10 mouse cellular contexts compared by ENCODE assay signal in genomic region chr6:36858258-36859041, GRCm38 (mm10). TPM values are rescaled to one million over a fixed set of nuclear protein-coding genes. Genes with fewer than 3 reads are reported as not detected.
DNase-seq lines count a peak whose midpoint lies in the region; ATAC-seq and TF ChIP-seq lines count a peak whose summit lies in the region.
"Had no signal": no experiment of that assay in that cellular context is flagged by ENCODE, and none has a peak within 500 bp of the region (broad histone marks: within the 10 kb centered on the region; RNA-seq: fewer than 3 reads in every experiment).

No protein-coding gene starts in this region.

- no peaks in the 10 kb centered on the region for H3K9me3 ChIP-seq in forebrain, embryonic 13.5 days (replicated peaks)
- no peaks in the 10 kb centered on the region for H3K9me3 ChIP-seq in liver, postnatal 0 days (ENCODE audit: low read length)

- 78% methylated on average over 3 of the region's 3 CpGs for WGBS in cerebellum, adult 2 months
- WGBS in forebrain, embryonic 13.5 days: 29% methylated on average over 3 of the region's 3 CpGs
- WGBS in liver, postnatal 0 days (ENCODE audit: insufficient replicate concordance): 62% methylated on average over 3 of the region's 3 CpGs

- TF ChIP-seq POLR2A in cerebellum, adult 2 months (IDR thresholded peaks at IDR 0.05; ENCODE audit: borderline replicate concordance, insufficient read depth, low read length): no peak

- peak; percentile 70; the same call in 1 of the 2 replicates for ATAC-seq in forebrain, embryonic 13.5 days
- no peak for ATAC-seq in liver, postnatal 0 days

- H3K4me1 ChIP-seq in cerebellum, adult 2 months (ENCODE audit: control insufficient read depth, insufficient read depth, low read length): peaks cover 4% of the 10 kb centered on the region; the same call in 1 of the 2 replicates
- H3K4me1 ChIP-seq in forebrain, embryonic 13.5 days: peaks cover 17% of the 10 kb centered on the region
- no peaks in the 10 kb centered on the region for H3K4me1 ChIP-seq in liver, postnatal 0 days (ENCODE audit: insufficient read depth)

- H3K9ac ChIP-seq in forebrain, embryonic 13.5 days: no peak overlapping the region
- no peak overlapping the region for H3K9ac ChIP-seq in liver, postnatal 0 days (replicated peaks)

- 0 out of 2 replicates have a peak overlapping the region, but pooled peaks have one; percentile 35 for H3K27ac ChIP-seq in cerebellum, adult 2 months (ENCODE audit: insufficient read depth, low read length)
- peak overlapping the region; percentile 75 for H3K27ac ChIP-seq in forebrain, embryonic 13.5 days
- H3K27ac ChIP-seq in liver, postnatal 0 days (ENCODE audit: low read depth): no peak overlapping the region

- no peak overlapping the region for H3K4me2 ChIP-seq in forebrain, embryonic 13.5 days
- H3K4me2 ChIP-seq in liver, postnatal 0 days (ENCODE audit: low read depth, low read length): no peak overlapping the region

- DNase-seq in cerebellum, adult 2 months: no peak
- no peak for DNase-seq in cerebellum, adult 8-10 months
- DNase-seq in ZHBTc4 (ENCODE audit: low read depth, low spot score): peak; percentile 84
- peak; percentile 49 for DNase-seq in mesoderm, embryonic 11.5 days (ENCODE audit: low read depth, low spot score)
- no peak for DNase-seq in liver, postnatal 0 days
- DNase-seq in frontal cortex, postnatal 36 days (ENCODE audit: low spot score in 2 of 2): no peak
- no peak for DNase-seq in gastrocnemius, postnatal 36 days
- DNase-seq: cerebellum, adult 11 months; lung, postnatal 4 days had no signal

- H3K4me3 ChIP-seq in cerebellum, adult 2 months (replicated peaks; ENCODE audit: insufficient read depth, low read depth, low read length): no peak overlapping the region
- H3K4me3 ChIP-seq in forebrain, embryonic 13.5 days: no peak overlapping the region
- no peak overlapping the region for H3K4me3 ChIP-seq in liver, postnatal 0 days (ENCODE audit: low read depth, low read length)

- no peak for TF ChIP-seq CTCF in cerebellum, adult 2 months (IDR thresholded peaks at IDR 0.05; ENCODE audit: borderline replicate concordance, insufficient read depth, low read depth, low read length)
- no peak for TF ChIP-seq CTCF in liver, postnatal 0 days (IDR thresholded peaks at IDR 0.05; ENCODE audit: low read depth)

- no peaks in the 10 kb centered on the region for H3K27me3 ChIP-seq in cerebellum, adult 2 months (ENCODE audit: control insufficient read depth, insufficient read depth, low read length)
- H3K27me3 ChIP-seq in forebrain, embryonic 13.5 days: no peaks in the 10 kb centered on the region
- no peaks in the 10 kb centered on the region for H3K27me3 ChIP-seq in liver, postnatal 0 days (ENCODE audit: insufficient read depth, low read length)

- no peaks in the 10 kb centered on the region for H3K36me3 ChIP-seq in forebrain, embryonic 13.5 days (ENCODE audit: poor library complexity, severe bottlenecking)
- H3K36me3 ChIP-seq in liver, postnatal 0 days (replicated peaks; ENCODE audit: insufficient read depth, low read length): no peaks in the 10 kb centered on the region

- no peak for TF ChIP-seq EP300 in liver, postnatal 0 days (IDR thresholded peaks at IDR 0.05; ENCODE audit: low read depth)

- intact Hi-C loops in gastrocnemius, postnatal 36 days (cut with DNase I): no loop called here

RNA-seq across cellular contexts. Expression of gene Ptn, which starts 48.4 kb away (rescaled TPM):
- polyA plus RNA-seq in cerebellum, adult 2 months (2012; rRNA removed): 195 and 216 TPM in 2 replicates
- 421 and 545 TPM in 2 replicates for polyA plus RNA-seq in forebrain, embryonic 13.5 days (2015; fragmentation: Nextera tagmentation; extraction: Ambion mirVana)
- polyA plus RNA-seq in liver, postnatal 0 days (2015; fragmentation: Nextera tagmentation; extraction: Ambion mirVana): 3.6 and 4.2 TPM in 2 replicates
- 1 to 10 TPM; 1.9 to 2.1 TPM for total RNA-seq in gastrocnemius, postnatal 36 days (2021)

Comparison
In these comparisons a context has a peak if more than half of its experiments do, and no peak if none do; other contexts are left out.
1. DNase-seq: peak in ZHBTc4 (single experiment) and mesoderm, embryonic 11.5 days (single experiment); none in cerebellum, adult 2 months (0 of 2), cerebellum, adult 8-10 months (single experiment), liver, postnatal 0 days (single experiment), frontal cortex, postnatal 36 days (0 of 2) and gastrocnemius, postnatal 36 days (0 of 2).
2. RNA of gene Ptn, which starts 48.4 kb away (polyA plus RNA-seq): 421 to 545 TPM in forebrain, embryonic 13.5 days and 195 to 216 TPM in cerebellum, adult 2 months; 3.6 to 4.2 TPM in liver, postnatal 0 days; every median in the first group is over 10 times any median in the second.